Mouse (Mus musculus) lung, embryonic 15.5 days (tissue): ENCODE data around the gene Atrnl1. TPM values are rescaled to one million over a fixed set of nuclear protein-coding genes. Genes with fewer than 3 reads are reported as not detected.

Source experiments
- ATAC-seq: fragments of 200-750 bp; cut with Nextera tagmentation; 2 replicates; pipeline ENCODE4 v1.8.0; 2017; ENCODE audit warnings: moderate number of reproducible peaks, borderline replicate concordance; ENCODE audit not compliant: low FRiP score, low TSS enrichment; ENCODE audit errors: extremely low read depth
- H3K27ac ChIP-seq: fragments of 300-500 bp; sonication (generic); 2 replicates; pipeline ENCODE4 v1.5.1; 2015; ENCODE audit warnings: moderate library complexity, mild to moderate bottlenecking, inconsistent platforms
- H3K27me3 ChIP-seq: fragments of 300-500 bp; sonication (generic); 2 replicates; pipeline ENCODE4 v1.6.1; 2015; ENCODE audit warnings: inconsistent platforms
- H3K36me3 ChIP-seq: fragments of 300-500 bp; sonication (generic); 2 replicates; pipeline ENCODE4 v1.6.1; 2015; ENCODE audit warnings: inconsistent platforms
- H3K4me1 ChIP-seq: fragments of 300-500 bp; sonication (generic); 2 replicates; pipeline ENCODE4 v1.6.1; 2015; ENCODE audit warnings: inconsistent platforms
- H3K4me2 ChIP-seq: fragments of 300-500 bp; sonication (generic); 2 replicates; pipeline ENCODE4 v1.6.1; 2015; ENCODE audit warnings: inconsistent platforms, mild to moderate bottlenecking, moderate library complexity
- H3K4me3 ChIP-seq: fragments of 300-500 bp; sonication (generic); 2 replicates; pipeline ENCODE4 v1.5.1; 2015; ENCODE audit warnings: mild to moderate bottlenecking, inconsistent platforms
- H3K9ac ChIP-seq: fragments of 300-500 bp; sonication (generic); 2 replicates; pipeline ENCODE4 v1.6.1; 2015; ENCODE audit warnings: inconsistent platforms
- H3K9me3 ChIP-seq: fragments of 300-500 bp; sonication (generic); 2 replicates; pipeline ENCODE4 v1.6.1; 2016; ENCODE audit warnings: inconsistent platforms
- WGBS: fragments of 180-500 bp; shearing (Covaris S2); methylation state at CpG from one replicate; pipeline ENCODE4 v1.1.7; 2015; 5-methylcytosine and 5-hydroxymethylcytosine counted together
- polyA plus RNA-seq: library from polyadenylated mRNA; unstranded; fragments of >200 nt; fragmentation: Nextera tagmentation; extraction: Ambion mirVana; gene quantifications from 2 replicates; pipeline ENCODE4 v1.2.1, GENCODE M21; 2015

Atrnl1 gene
- polyA plus RNA-seq, 1 experiment from 2014 or later = 5.3 TPM

DNA sequence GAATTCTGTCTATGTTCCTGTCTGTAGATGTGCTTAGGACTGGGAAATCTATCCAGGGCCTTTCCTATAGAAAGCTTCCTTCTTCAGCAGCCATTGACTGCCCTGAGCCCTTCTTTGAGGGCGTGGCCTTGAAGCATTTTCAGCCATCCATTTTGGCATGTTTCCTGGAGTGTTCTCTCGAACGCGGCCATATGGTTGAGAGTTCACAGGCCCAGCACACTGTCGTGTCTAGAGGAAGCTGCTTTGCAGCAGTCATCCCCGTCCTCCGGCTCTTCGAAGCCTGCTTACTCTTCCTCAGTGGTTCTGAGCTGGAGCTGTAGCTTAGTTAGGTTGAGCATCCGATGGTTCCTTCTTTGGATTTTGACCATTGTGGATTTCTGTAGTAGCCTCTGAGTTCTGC, 191.4 kb downstream of the Atrnl1 start:
- WGBS = 53% methylated on average over 9 of the region's 9 CpGs
- H3K27me3 ChIP-seq = no peaks in the 10 kb centered on the region
- H3K27ac ChIP-seq = peak overlapping the region; percentile 29; the same call in 1 of the 2 replicates
- H3K9me3 ChIP-seq = no peaks in the 10 kb centered on the region
- no peak overlapping the region for H3K9ac ChIP-seq
- no peak overlapping the region for H3K4me3 ChIP-seq
- 0 out of 2 replicates have a peak, but pooled peaks have one; percentile 46 for ATAC-seq
- H3K4me2 ChIP-seq = no peak overlapping the region
- peaks cover 19% of the 10 kb centered on the region for H3K4me1 ChIP-seq
- H3K36me3 ChIP-seq = no peaks in the 10 kb centered on the region

DNA sequence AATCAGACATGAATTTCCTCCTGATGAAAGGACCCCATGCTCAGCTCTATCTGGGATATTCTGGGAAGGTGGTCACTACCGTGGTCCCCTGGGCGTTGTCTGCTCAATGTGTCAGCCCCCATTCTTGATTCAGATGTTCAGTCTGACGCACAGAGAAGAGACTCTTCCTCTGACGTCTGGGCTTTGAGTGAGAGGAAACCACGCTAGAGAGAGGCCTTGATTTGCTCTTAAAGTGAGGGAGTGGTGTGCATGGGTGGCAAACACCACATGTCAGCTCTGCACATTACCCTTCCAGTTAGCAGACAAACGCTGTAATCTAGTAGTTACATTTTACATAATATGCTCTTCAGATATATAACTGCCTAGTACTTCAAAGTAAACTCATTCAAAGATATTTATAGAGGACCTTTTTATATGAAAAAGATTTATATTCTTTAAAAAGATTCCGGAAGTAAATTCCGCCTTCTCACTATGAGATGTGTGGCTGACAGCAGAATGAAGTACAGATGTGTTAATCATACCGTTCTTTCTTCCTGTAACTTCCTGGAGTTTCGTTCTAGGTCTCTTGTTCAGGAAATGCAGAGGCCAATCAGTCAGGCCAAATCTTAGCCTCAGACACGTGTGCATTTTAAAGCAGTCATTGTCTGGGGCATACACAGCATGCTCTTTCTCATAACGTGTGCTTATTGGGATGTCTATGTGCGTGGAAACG, 192.1 kb downstream of the Atrnl1 start:
- Histone ChIP-seq H3K4me2 (no peak overlapping the region), H3K36me3 (no peaks in the 10 kb centered on the region), H3K27ac (peak overlapping the region; percentile 29; the same call in 1 of the 2 replicates), H3K9me3 (no peaks in the 10 kb centered on the region), H3K9ac (no peak overlapping the region), H3K27me3 (no peaks in the 10 kb centered on the region), H3K4me1 (peaks cover 19% of the 10 kb centered on the region), H3K4me3 (no peak overlapping the region)
- ATAC-seq = peak; percentile 31; the same call in 1 of the 2 replicates
- 38% methylated on average over 14 of the region's 14 CpGs for WGBS

DNA sequence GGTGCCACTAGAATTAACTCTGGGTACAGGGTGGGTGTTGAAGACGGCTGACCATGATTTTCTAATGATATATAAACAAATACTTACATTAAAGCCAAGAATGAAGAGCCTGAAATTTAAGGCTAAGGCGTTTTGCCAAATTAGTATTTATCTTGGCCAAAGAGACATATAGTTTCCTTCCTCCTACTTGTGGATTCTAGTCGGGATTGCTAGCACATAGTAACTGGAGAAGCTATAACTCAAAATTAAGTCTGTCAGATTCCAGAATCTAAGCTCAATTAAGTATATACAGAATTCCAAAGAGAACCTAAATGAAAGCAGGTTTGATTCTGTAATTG, 192.6 kb downstream of the Atrnl1 start:
- no peak overlapping the region for H3K4me2 ChIP-seq
- no peaks in the 10 kb centered on the region for H3K36me3 ChIP-seq
- peak overlapping the region; percentile 37; the same call in 1 of the 2 replicates for H3K27ac ChIP-seq
- H3K4me1 ChIP-seq = peaks cover 19% of the 10 kb centered on the region
- ATAC-seq = no peak
- H3K9ac ChIP-seq = no peak overlapping the region
- no peaks in the 10 kb centered on the region for H3K9me3 ChIP-seq
- no peak overlapping the region for H3K4me3 ChIP-seq
- no peaks in the 10 kb centered on the region for H3K27me3 ChIP-seq
- WGBS = 27% methylated on average over 3 of the region's 3 CpGs

DNA sequence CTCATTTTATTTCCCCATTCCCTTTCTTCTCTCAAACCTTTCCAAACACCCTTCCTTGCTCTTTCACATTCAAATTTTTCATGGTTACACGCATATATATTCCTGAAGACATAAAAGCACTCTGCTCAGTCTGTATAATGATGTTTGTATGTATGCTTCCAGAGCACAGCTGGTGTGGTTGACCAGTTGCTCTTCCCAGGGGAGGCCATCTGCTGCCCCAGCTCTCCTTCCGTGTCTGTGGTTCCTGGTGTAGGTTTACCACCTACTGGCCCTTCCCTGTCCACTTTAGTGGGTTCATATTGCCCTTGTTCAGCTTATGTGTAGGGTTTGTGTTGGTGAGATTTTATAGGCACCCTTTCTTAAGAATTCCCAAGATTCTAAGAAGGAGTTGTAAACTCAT, 197.5 kb downstream of the Atrnl1 start:
- H3K9ac ChIP-seq = no peak overlapping the region
- 88% methylated on average over 2 of the region's 2 CpGs for WGBS
- ATAC-seq = no peak
- no peak overlapping the region for H3K4me3 ChIP-seq
- no peaks in the 10 kb centered on the region for H3K27me3 ChIP-seq
- no peaks in the 10 kb centered on the region for H3K36me3 ChIP-seq
- no peak overlapping the region for H3K27ac ChIP-seq
- H3K4me1 ChIP-seq = peaks cover 5% of the 10 kb centered on the region; the same call in 1 of the 2 replicates
- H3K4me2 ChIP-seq = no peak overlapping the region
- no peaks in the 10 kb centered on the region for H3K9me3 ChIP-seq

DNA sequence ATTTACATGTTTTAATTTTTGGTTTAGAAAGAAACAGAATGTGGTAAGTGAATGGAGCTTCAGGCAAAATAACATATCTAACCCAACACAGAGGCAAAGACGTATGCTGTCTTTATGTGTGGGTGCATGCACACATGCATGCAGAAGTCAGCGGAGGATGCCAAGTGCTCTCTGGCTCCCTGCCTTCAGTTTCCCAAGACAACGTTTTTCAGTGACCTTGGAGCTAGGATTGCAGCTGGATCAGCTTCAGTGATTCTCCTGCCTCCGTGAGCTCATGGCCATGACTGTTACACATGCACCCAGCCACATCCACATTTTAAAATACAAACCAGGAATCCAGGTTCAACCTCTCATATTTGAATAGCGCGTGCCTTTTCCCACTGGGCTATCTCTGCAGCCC, 203.5 kb downstream of the Atrnl1 start:
- 77% methylated on average over 6 of the region's 6 CpGs for WGBS
- no peaks in the 10 kb centered on the region for H3K36me3 ChIP-seq
- no peak for ATAC-seq

DNA sequence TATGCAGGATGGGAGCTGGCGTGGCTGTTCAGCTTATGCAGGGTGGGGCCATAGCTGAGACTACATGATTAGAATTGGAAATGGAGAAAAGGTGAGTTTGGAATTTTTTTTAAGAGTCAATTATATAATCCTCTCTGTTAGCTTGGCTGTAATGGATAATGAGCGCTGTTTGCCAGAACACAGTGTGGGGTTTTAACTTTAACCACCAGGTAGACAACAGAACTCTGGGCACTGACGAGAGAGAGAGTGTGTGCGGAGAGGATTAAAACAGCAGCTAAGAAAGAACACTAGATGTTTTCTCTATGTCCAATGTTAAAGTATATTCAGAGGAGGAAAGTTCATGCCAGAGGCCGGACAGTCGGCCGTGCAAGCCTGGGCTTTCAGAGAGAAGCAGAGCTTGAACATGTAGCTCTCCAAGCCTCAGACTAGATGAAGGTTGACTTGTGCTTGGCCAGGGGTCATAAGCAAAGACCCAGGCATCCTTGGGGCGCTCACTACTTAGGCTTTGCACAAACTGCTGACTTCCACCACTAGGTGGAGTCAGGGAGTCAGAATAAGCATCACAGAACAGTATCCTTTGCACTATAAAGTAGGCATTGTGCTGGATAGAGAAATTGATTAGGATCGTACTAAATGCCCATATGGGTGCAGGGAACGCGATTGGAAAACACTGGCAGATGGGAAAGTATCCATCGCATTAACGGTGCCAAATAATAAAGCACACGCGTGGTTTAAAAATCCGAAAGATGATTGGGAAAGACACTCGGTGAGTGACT, 205.6 kb downstream of the Atrnl1 start:
- Histone ChIP-seq H3K4me1 (no peaks in the 10 kb centered on the region), H3K27ac (no peak overlapping the region), H3K9me3 (no peaks in the 10 kb centered on the region), H3K27me3 (no peaks in the 10 kb centered on the region), H3K4me3 (no peak overlapping the region), H3K9ac (no peak overlapping the region), H3K36me3 (no peaks in the 10 kb centered on the region), H3K4me2 (no peak overlapping the region)
- WGBS = 85% methylated on average over 17 of the region's 17 CpGs
- no peak for ATAC-seq

More for the DNA sequence above, 203.5 kb downstream of the Atrnl1 start:
- H3K9ac ChIP-seq = no peak overlapping the region
- no peaks in the 10 kb centered on the region for H3K27me3 ChIP-seq
- H3K9me3 ChIP-seq = no peaks in the 10 kb centered on the region
- H3K4me2 ChIP-seq = no peak overlapping the region
- H3K4me3 ChIP-seq = no peak overlapping the region
- H3K4me1 ChIP-seq = no peaks in the 10 kb centered on the region
- H3K27ac ChIP-seq = no peak overlapping the region

DNA sequence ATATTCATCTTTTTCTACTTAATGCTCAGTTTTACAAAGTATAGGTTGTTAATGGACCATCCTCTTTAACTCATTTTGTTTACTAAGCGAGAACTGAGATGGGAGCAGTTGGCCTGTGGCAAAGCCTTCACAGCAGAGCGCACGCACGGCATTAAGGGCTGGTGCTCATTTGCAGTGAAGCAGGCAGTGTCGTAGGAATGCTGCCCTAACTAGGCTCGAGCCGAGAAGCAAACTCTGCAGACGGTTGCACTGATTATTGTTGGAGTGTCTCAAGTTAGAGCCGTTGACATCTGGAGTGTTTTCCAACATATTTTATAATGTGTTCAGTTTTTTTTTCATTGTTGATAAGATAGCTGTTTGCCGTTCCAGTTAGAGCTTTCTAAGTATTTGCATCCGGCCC, 206.9 kb downstream of the Atrnl1 start:
- Histone ChIP-seq H3K36me3 (no peaks in the 10 kb centered on the region), H3K9me3 (no peaks in the 10 kb centered on the region), H3K4me1 (no peaks in the 10 kb centered on the region), H3K27me3 (no peaks in the 10 kb centered on the region), H3K9ac (no peak overlapping the region), H3K27ac (no peak overlapping the region), H3K4me3 (no peak overlapping the region), H3K4me2 (no peak overlapping the region)
- 35% methylated on average over 11 of the region's 11 CpGs for WGBS
- no peak for ATAC-seq

DNA sequence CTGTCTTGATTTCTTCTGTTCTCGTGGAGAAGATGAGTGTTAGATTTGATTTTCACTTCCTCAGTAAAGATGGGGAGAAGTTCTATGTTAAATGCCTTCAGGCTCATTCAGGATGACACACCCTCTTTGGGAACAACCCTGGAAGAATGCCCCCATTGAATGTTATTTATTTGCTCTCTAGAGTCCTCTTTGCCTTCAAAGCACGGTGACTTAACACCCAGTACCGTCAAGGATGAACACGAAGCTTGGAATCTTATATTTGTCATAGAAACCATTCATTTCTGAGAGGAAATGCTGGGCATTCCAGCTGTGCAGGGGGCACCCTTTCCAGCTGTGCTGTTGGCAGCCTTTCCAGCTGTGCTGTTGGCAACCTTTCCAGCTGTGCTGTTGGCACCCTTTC, 212.6 kb downstream of the Atrnl1 start:
- Histone ChIP-seq H3K9ac (no peak overlapping the region), H3K36me3 (no peaks in the 10 kb centered on the region), H3K9me3 (no peaks in the 10 kb centered on the region), H3K27ac (no peak overlapping the region), H3K4me3 (no peak overlapping the region), H3K27me3 (no peaks in the 10 kb centered on the region), H3K4me1 (peaks cover 3% of the 10 kb centered on the region; the same call in 1 of the 2 replicates), H3K4me2 (no peak overlapping the region)
- ATAC-seq = no peak
- 72% methylated on average over 4 of the region's 4 CpGs for WGBS

DNA sequence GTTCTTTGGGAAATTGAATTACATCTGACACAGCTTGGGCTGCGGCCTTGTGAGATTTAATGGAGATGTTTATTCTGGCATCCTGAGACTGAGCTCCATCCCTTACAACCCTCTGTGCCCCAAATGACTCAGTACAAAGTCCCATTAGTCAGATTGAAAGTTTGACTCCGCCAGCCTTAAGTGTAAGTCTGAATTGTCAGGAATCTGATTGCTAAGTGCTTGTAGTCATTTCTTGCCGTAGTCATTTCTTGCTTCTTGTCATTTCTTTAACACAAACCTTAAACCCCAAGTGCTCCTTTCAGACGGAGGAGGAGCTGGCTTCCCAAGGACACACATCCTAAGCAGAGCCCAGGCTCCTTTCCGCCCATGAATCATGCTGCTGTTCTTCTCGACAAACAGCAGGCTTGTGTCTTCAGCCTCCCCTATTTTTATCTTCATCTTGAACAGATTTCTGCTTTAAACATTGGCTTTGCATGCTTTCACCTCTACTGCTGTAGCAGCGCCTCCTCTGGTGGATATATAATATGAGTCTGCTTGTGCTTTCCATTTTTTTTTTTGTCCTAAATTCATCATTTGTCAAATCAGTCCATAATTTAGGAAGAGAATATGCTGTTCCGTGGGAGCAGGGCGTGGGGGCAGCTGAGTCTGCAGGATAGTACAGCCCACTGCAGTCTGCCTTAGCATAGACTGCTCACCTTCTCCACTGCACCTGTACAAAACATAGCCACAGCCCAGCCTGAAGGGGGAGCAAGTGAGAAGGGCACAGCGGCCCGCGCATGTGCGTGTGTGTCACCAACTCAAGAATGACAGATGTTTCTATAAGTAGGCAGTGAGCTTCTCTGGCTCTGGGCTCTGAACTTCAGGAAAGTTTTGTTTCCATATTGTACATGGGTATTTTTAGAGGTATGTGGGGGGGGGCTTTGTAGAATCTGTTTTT, 214.7 kb downstream of the Atrnl1 start:
- Histone ChIP-seq H3K27ac (no peak overlapping the region), H3K4me3 (no peak overlapping the region), H3K9me3 (no peaks in the 10 kb centered on the region), H3K36me3 (no peaks in the 10 kb centered on the region), H3K4me1 (peaks cover 3% of the 10 kb centered on the region; the same call in 1 of the 2 replicates), H3K4me2 (no peak overlapping the region), H3K9ac (no peak overlapping the region), H3K27me3 (no peaks in the 10 kb centered on the region)
- ATAC-seq = no peak
- 75% methylated on average over 13 of the region's 13 CpGs for WGBS

DNA sequence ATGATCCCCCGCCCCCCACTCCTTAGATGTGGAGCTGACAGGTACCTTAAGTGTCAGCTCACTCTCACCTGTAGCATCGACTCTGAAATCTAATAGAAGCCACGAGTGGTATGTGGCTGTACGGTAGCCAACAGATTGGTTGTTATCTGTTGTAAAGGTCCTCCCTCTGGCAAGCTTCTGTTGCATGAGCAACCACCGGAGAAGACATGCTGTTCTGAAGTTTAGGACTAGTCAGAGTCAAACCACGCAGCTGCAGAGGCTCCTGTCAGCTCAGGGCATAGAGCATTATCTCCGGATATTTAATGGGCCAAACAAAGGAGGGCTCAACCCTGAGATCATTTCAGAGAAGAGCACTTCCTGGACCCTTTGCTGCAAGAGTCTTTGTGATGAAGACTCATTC, 222.2 kb downstream of the Atrnl1 start:
- 0 out of 2 replicates have a peak, but pooled peaks cover 7% of the 10 kb centered on the region for H3K36me3 ChIP-seq
- ATAC-seq = no peak
- H3K4me1 ChIP-seq = peaks cover 3% of the 10 kb centered on the region; the same call in 1 of the 2 replicates
- no peak overlapping the region for H3K4me2 ChIP-seq
- H3K27me3 ChIP-seq = no peaks in the 10 kb centered on the region
- no peaks in the 10 kb centered on the region for H3K9me3 ChIP-seq
- 80% methylated on average over 7 of the region's 7 CpGs for WGBS
- no peak overlapping the region for H3K27ac ChIP-seq
- no peak overlapping the region for H3K4me3 ChIP-seq
- H3K9ac ChIP-seq = no peak overlapping the region

DNA sequence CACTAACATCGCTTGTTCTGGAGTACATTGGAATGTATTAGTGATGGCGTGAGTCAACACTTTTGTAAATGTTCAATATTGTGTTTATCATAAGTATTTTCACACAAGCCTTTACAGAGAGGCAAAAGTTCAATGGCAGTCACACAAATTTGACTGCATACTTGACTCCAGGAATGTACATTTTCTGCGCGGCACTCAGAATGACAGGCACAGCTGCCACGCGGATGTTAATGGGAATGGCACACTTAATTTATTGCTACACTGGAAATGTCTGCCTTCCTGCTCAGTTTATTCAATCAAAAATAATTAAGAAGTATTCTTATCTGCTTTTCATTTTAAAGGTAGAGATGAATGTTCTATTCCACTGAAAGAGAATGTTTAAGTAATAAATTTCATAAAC, 227.0 kb downstream of the Atrnl1 start:
- H3K4me3 ChIP-seq = no peak overlapping the region
- H3K9ac ChIP-seq = no peak overlapping the region
- H3K27me3 ChIP-seq = no peaks in the 10 kb centered on the region
- no peak overlapping the region for H3K4me2 ChIP-seq
- H3K36me3 ChIP-seq = 0 out of 2 replicates have a peak, but pooled peaks cover 2% of the 10 kb centered on the region
- ATAC-seq = no peak
- H3K27ac ChIP-seq = no peak overlapping the region
- no peaks in the 10 kb centered on the region for H3K9me3 ChIP-seq
- 35% methylated on average over 6 of the region's 6 CpGs for WGBS
- peaks cover 3% of the 10 kb centered on the region; the same call in 1 of the 2 replicates for H3K4me1 ChIP-seq
